Mouse (Mus musculus): Measurements from ENCODE around the gene Aes. TPM values are rescaled to one million over a fixed set of nuclear protein-coding genes. Genes with fewer than 3 reads are reported as not detected.
A peak's percentile ranks its signal among the peaks of the same experiment; 100 is the strongest.

Gene Aes
- polyA plus RNA-seq, 1 experiment from 2014 or later: 536 TPM

DNA sequence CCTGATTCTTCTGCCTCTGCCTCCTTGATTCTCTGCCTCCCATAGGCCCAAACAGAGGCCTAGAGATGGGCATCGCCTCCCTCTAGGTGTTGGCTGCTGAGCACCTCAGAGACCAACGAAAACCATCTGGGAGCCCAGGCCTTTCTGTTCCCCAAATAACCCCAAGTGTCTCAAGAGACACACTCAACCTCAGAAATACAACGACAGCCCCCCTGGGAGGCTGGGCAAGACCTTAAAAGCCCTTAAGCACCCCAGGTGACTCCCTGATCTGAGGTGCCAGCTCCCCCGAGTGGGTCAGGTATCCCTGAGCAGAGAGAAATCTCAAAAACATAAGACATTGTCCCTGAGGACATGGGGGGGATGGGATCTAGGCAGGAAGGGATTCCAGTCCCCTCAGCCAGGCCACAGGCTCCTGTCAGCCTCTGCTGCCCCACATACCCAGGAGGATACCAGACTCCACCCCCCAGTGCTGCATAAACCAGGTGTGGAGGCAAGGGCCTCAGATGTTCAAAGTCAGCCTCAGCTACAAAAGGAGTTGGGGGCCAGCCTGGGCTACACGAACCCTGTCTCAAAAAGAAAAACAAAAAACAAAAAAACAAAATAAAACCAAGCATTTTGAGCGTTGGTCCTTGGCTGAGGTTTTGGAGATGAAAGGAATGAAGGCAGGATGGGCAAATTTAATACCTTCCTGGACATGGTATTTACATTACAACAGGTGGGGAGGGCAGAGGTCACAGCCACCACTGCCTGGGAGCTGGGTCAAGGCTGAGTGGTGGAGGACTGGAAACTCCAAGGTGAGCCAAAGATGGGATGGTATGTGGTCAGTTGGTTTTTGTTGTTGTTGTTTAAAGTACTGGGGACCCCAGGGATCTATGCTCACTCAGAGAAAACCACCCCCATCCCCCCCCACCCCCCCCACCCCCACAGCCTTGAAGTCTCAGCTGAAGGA is 5.2 kb upstream of the Aes start:
- no peaks in the 10 kb centered on the region for H3K36me3 ChIP-seq (ENCODE audit: control insufficient read depth, insufficient read depth)
- WGBS: 80% methylated on average over 6 of the region's 6 CpGs
- ATAC-seq: no peak
- no peaks in the 10 kb centered on the region for H3K27me3 ChIP-seq (replicated peaks; ENCODE audit: control insufficient read depth, insufficient read depth, low read length)
- no peak for TF ChIP-seq CTCF (IDR thresholded peaks at IDR 0.05; ENCODE audit: low read depth)
- no peak overlapping the region for H3K9ac ChIP-seq (ENCODE audit: low read depth, low read length)
- H3K4me3 ChIP-seq (ENCODE audit: low read depth, low read length): no peak overlapping the region
- H3K4me2 ChIP-seq (replicated peaks; ENCODE audit: low read depth): no peak overlapping the region
- no peaks in the 10 kb centered on the region for H3K9me3 ChIP-seq (ENCODE audit: control insufficient read depth)
- 0 out of 2 replicates have a peak, but pooled peaks cover 3% of the 10 kb centered on the region for H3K4me1 ChIP-seq (replicated peaks; ENCODE audit: control insufficient read depth, insufficient read depth, low read length)
- no peak overlapping the region for H3K27ac ChIP-seq (ENCODE audit: low read depth, low read length)

DNA sequence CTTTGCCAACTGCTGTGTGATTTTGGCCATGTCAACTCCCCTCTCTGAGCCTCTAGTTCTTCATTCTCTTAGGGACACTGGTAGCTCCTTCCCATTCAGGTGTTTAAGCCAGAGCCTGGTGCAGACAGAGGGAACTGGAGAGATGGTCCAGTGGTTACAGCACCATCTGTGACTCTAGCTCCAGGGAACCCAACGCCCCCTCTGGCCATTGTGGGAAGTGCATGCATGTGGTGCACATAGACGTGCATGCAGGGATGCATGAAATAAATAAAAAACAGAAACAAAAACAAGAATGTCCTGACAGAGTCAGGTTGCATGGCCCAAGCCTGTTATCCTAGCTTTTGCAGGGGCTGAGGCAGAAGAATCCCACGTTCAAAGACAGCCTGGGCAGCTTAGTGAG is 3.0 kb upstream of the Aes start:
- Histone ChIP-seq H3K27me3 (replicated peaks; ENCODE audit: control insufficient read depth, insufficient read depth, low read length) (no peaks in the 10 kb centered on the region), H3K9me3 (ENCODE audit: control insufficient read depth) (no peaks in the 10 kb centered on the region), H3K36me3 (ENCODE audit: control insufficient read depth, insufficient read depth) (no peaks in the 10 kb centered on the region), H3K27ac (ENCODE audit: low read depth, low read length) (no peak overlapping the region), H3K4me1 (replicated peaks; ENCODE audit: control insufficient read depth, insufficient read depth, low read length) (0 out of 2 replicates have a peak, but pooled peaks cover 2% of the 10 kb centered on the region), H3K9ac (ENCODE audit: low read depth, low read length) (no peak overlapping the region), H3K4me3 (ENCODE audit: low read depth, low read length) (no peak overlapping the region), H3K4me2 (replicated peaks; ENCODE audit: low read depth) (no peak overlapping the region)
- 68% methylated on average over 3 of the region's 3 CpGs for WGBS
- no peak for ATAC-seq
- peak; percentile 62 for TF ChIP-seq CTCF (IDR thresholded peaks at IDR 0.05; ENCODE audit: low read depth)

DNA sequence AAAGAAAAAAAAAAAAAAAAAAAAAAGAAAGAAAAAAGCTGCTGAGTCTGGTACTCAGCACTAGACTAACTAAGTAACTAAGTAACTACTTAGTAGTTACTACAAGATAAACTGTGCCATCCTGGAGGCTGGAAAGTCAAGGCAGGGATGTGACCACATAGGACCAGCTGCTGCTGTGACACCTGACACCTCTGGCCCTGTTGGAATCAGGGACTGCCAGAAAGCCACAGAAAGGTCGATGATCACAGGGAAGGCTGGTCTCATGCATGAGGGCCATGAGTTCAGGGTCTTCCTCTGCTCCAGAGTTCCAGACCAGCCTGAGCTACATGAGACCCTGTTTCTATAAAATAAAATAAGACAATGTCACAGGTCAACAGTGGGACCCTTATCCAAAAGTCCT is 1.8 kb upstream of the Aes start:
- Histone ChIP-seq H3K27ac (ENCODE audit: low read depth, low read length) (no peak overlapping the region), H3K4me1 (replicated peaks; ENCODE audit: control insufficient read depth, insufficient read depth, low read length) (peaks cover 4% of the 10 kb centered on the region; the same call in 1 of the 2 replicates), H3K9ac (ENCODE audit: low read depth, low read length) (no peak overlapping the region), H3K4me3 (ENCODE audit: low read depth, low read length) (no peak overlapping the region), H3K36me3 (ENCODE audit: control insufficient read depth, insufficient read depth) (0 out of 2 replicates have a peak, but pooled peaks cover 6% of the 10 kb centered on the region), H3K9me3 (ENCODE audit: control insufficient read depth) (no peaks in the 10 kb centered on the region), H3K27me3 (replicated peaks; ENCODE audit: control insufficient read depth, insufficient read depth, low read length) (no peaks in the 10 kb centered on the region), H3K4me2 (replicated peaks; ENCODE audit: low read depth) (no peak overlapping the region)
- TF ChIP-seq CTCF (IDR thresholded peaks at IDR 0.05; ENCODE audit: low read depth): no peak
- no peak for ATAC-seq
- 33% methylated on average over 1 of the region's 1 CpGs for WGBS

GRCm38 (mm10) chr10:81559627-81560539 is 595 bp downstream of the Aes start:
- TF ChIP-seq CTCF (IDR thresholded peaks at IDR 0.05; ENCODE audit: low read depth): peak; percentile 26; the same call in 1 of the 2 replicates
- Histone ChIP-seq H3K4me2 (replicated peaks; ENCODE audit: low read depth) (peak overlapping the region; percentile 90), H3K27me3 (replicated peaks; ENCODE audit: control insufficient read depth, insufficient read depth, low read length) (no peaks in the 10 kb centered on the region), H3K27ac (ENCODE audit: low read depth, low read length) (peak overlapping the region; percentile 96), H3K4me3 (ENCODE audit: low read depth, low read length) (peak overlapping the region; percentile 79), H3K9ac (ENCODE audit: low read depth, low read length) (peak overlapping the region; percentile 92), H3K9me3 (ENCODE audit: control insufficient read depth) (no peaks in the 10 kb centered on the region), H3K4me1 (replicated peaks; ENCODE audit: control insufficient read depth, insufficient read depth, low read length) (peaks cover 4% of the 10 kb centered on the region; the same call in 1 of the 2 replicates), H3K36me3 (ENCODE audit: control insufficient read depth, insufficient read depth) (peaks cover 17% of the 10 kb centered on the region)
- WGBS: 2% methylated on average over 33 of the region's 36 CpGs
- peak; percentile 42 for ATAC-seq

- H3K9ac ChIP-seq (ENCODE audit: low read depth, low read length): peak overlapping the region; percentile 92
- WGBS: 7% methylated on average over 16 of the region's 16 CpGs
- H3K27me3 ChIP-seq (replicated peaks; ENCODE audit: control insufficient read depth, insufficient read depth, low read length): no peaks in the 10 kb centered on the region
- ATAC-seq: peak; percentile 11
- H3K9me3 ChIP-seq (ENCODE audit: control insufficient read depth): no peaks in the 10 kb centered on the region
- peaks cover 27% of the 10 kb centered on the region for H3K36me3 ChIP-seq (ENCODE audit: control insufficient read depth, insufficient read depth)
- TF ChIP-seq CTCF (IDR thresholded peaks at IDR 0.05; ENCODE audit: low read depth): no peak
- H3K4me1 ChIP-seq (replicated peaks; ENCODE audit: control insufficient read depth, insufficient read depth, low read length): peaks cover 4% of the 10 kb centered on the region; the same call in 1 of the 2 replicates
- peak overlapping the region; percentile 96 for H3K27ac ChIP-seq (ENCODE audit: low read depth, low read length)
- peak overlapping the region; percentile 90 for H3K4me2 ChIP-seq (replicated peaks; ENCODE audit: low read depth)
- H3K4me3 ChIP-seq (ENCODE audit: low read depth, low read length): peak overlapping the region; percentile 79
These were observed 1.6 kb downstream of the Aes start for GRCm38 (mm10) chr10:81560719-81561459.
